Mouse (Mus musculus) liver, postnatal 0 days (tissue): ENCODE results near the gene 1700123O20Rik.

Experiments
- CTCF ChIP-seq: sonication (generic); IDR thresholded peaks from 2 replicates; pipeline ENCODE4 v1.5.1; 2016; ENCODE audit warnings: antibody characterized with exemption, low read depth
- EP300 ChIP-seq: IDR thresholded peaks from 2 replicates; pipeline ENCODE4 v1.6.1; 2016; ENCODE audit warnings: antibody characterized with exemption, low read depth, mild to moderate bottlenecking

DNA sequence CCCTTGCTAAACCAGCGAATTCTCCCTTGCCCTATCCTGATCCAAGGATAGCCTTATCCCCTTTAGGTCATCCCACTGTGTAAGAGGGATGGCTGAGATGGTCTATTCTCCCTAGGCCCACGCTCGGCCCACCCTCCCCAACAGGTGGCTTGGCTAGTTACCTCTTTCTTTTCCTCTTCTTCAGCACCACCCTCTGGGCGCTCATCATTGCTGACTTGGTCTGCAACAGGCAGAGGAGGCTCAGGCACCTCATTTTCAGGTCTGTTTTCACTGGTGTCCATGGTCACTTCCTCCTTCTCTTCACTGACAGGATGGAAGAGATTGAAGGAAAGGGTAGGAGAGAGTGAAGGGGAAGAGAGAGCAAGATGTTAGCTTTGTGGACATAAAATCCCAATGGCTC lies 34.5 kb upstream of the 1700123O20Rik start:
- TF ChIP-seq CTCF (no peak), EP300 (no peak)
